Mouse (Mus musculus): ENCODE data around the gene Olfr514.

The Olfr514 gene

GRCm38 (mm10) chr7:108825897-108826296 lies at the start of gene Olfr514:
Olfr514 (minus strand) TSS chr7:108825997.
- no peak for DNase-seq (ENCODE audit: low read depth)

- no peak for DNase-seq (ENCODE audit: low read depth)
These were observed 46.5 kb upstream of the Olfr514 start, which contains the start of gene Olfr517 for GRCm38 (mm10) chr7:108872279-108872678. Olfr517 (minus strand) TSS chr7:108872379.

GRCm38 (mm10) chr7:108850429-108850828 lies 24.6 kb upstream of the Olfr514 start, which contains the start of gene Olfr516:
Olfr516 (minus strand) TSS chr7:108850529.
- no peak for DNase-seq (ENCODE audit: low read depth)

GRCm38 (mm10) chr7:108814593-108815215 lies 11.1 kb downstream of the Olfr514 start:
- peak; percentile 13 for DNase-seq (ENCODE audit: low read depth)

GRCm38 (mm10) chr7:108797205-108797933 lies 28.4 kb downstream of the Olfr514 start:
- no peak for DNase-seq (ENCODE audit: low read depth)
